Mouse (Mus musculus) activated CD4-positive, CD25-positive, alpha-beta regulatory T cell (primary cell): Measurements from ENCODE around the gene Foxg1. TPM values are rescaled to one million over a fixed set of nuclear protein-coding genes. Genes with fewer than 3 reads are reported as not detected.

Source experiments
- polyA plus RNA-seq, 2 experiments: library from polyadenylated mRNA; unstranded; fragments of 100-300 nt; shearing (Covaris generic); gene quantifications; one replicate each; pipeline ENCODE4 v1.2.1; 2017

Foxg1 gene
- polyA plus RNA-seq = not detected

GRCm38 (mm10) chr12:49382565-49383520 lies at the start of gene Foxg1:
TSS of gene Foxg1 (plus strand) at chr12:49382660.

GRCm38 (mm10) chr12:49384876-49385630 lies 2.6 kb downstream of the Foxg1 start, which contains the start of gene Gm43517:
TSS of gene Gm43517 (plus strand) at chr12:49385174.

Other genes starting within 250 kb of the Foxg1 start
- not detected for gene Gm43517, start 2.5 kb downstream of the Foxg1 start, polyA plus RNA-seq